Mouse (Mus musculus) myocyte (in vitro differentiated cells): ENCODE results near the gene Tex14.

Experiments used
- E2F4 ChIP-seq: IDR thresholded peaks from one replicate; pipeline ENCODE4 v1.6.1; 2011; ENCODE audit warnings: mild to moderate bottlenecking, control low read depth, moderate library complexity; ENCODE audit not compliant: insufficient read depth
- MAX ChIP-seq: IDR thresholded peaks from one replicate; pipeline ENCODE4 v1.6.1; 2011; ENCODE audit warnings: low read depth, mild to moderate bottlenecking, control low read depth
- MYOD1 ChIP-seq, 3 experiments: IDR thresholded peaks; one replicate each; pipeline ENCODE4 v1.6.1; 2011; ENCODE audit warnings: control low read depth in 2 of 3, low read depth in 2 of 3, mild to moderate bottlenecking in 2 of 3, moderate library complexity in 1 of 3; ENCODE audit not compliant: insufficient read length in 2 of 3, control insufficient read depth in 1 of 3
- MYOG ChIP-seq, 3 experiments: IDR thresholded peaks; one replicate each; pipeline ENCODE4 v1.6.1; 2011; ENCODE audit warnings: control low read depth in 2 of 3, low read depth in 2 of 3, mild to moderate bottlenecking in 2 of 3; ENCODE audit not compliant: insufficient read length in 2 of 3, control insufficient read depth in 1 of 3, insufficient read depth in 1 of 3
- POLR2A ChIP-seq: IDR thresholded peaks from one replicate; pipeline ENCODE4 v1.6.1; 2011; ENCODE audit warnings: low read depth, mild to moderate bottlenecking, control low read depth, moderate library complexity; ENCODE audit not compliant: insufficient read length
- POLR2AphosphoS2 ChIP-seq: IDR thresholded peaks from one replicate; pipeline ENCODE4 v1.6.1; 2011; ENCODE audit warnings: low read depth, control low read depth; ENCODE audit not compliant: insufficient read length
- TCF12 ChIP-seq: IDR thresholded peaks from one replicate; pipeline ENCODE4 v1.6.1; 2011; ENCODE audit warnings: mild to moderate bottlenecking, control low read depth; ENCODE audit not compliant: poor library complexity, insufficient read depth, severe bottlenecking
- USF1 ChIP-seq: IDR thresholded peaks from one replicate; pipeline ENCODE4 v1.6.1; 2011; ENCODE audit warnings: low read depth, mild to moderate bottlenecking, control low read depth, moderate library complexity

- TF ChIP-seq MYOD1 (IDR thresholded peaks at IDR 0.05; ENCODE audit: control insufficient read depth in 1 of 3, insufficient read length in 2 of 3, low read depth in 2 of 3) (no peak), POLR2A (no peak), POLR2AphosphoS2 (no peak), MAX (no peak), TCF12 (no peak), MYOG (IDR thresholded peaks at IDR 0.05; ENCODE audit: control insufficient read depth in 1 of 3, insufficient read depth in 1 of 3, insufficient read length in 2 of 3, low read depth in 2 of 3) (no peak), E2F4 (no peak), USF1 (no peak)
Measured at GRCm38 (mm10) chr11:87359262-87359612, 45.6 kb upstream of the Tex14 start.
